ENCODE assay signal across 9 mouse cellular contexts in the genomic region with DNA sequence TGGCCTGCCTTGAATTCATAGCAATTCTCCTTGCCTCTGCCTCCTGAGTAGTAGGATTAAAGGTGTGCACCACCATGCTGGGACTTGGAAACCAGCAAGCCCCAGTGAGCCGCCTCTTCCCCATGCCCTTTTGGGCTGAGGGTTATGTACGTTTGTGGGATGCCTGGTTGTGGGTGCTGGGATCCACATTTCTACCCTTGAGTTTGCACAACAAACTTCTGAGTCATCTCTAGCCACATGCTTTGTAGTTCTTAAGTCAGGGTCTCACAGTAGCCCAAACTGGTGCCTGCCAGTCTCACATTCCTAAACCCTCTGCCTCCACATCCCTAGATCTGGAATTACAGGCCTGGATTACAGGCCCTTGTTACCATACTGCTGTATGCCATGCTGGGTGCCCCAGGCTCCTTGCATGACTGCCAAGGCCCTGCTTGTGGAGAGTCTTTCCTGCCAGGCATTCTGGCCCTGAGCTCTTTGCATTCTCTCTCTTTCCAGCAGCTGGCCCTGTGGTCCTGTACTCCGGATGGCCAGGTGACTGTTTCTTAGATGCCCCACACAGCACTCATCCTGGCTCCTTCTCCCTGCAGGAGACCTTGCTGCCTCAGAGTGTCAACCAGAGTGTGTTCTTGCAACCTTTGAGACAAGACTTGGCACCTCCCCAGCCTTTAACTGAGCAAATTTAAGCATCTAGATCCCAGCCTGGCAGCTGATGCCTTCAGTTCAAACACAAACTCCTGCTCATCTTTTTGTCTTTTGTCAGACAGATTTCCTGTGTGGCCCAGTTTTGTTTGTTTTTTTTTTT. TPM values are rescaled to one million over a fixed set of nuclear protein-coding genes. Genes with fewer than 3 reads are reported as not detected.
DNase-seq lines count a peak whose midpoint lies in the region; ATAC-seq and TF ChIP-seq lines count a peak whose summit lies in the region.
"Had no signal": no experiment of that assay in that cellular context is flagged by ENCODE, and none has a peak within 500 bp of the region (broad histone marks: within the 10 kb centered on the region; RNA-seq: fewer than 3 reads in every experiment).

No protein-coding gene starts in this region.

- peaks cover 68% of the 10 kb centered on the region for H3K79me2 ChIP-seq in macrophage (ENCODE audit: inconsistent target)

- DNase-seq in heart, postnatal 25 days (ENCODE audit: low spot score): no peak
- no peak for DNase-seq in spleen, adult 2 months (ENCODE audit: low read depth in 1 of 2, low spot score in 2 of 2)
- DNase-seq in spleen, postnatal 10 days (ENCODE audit: low spot score in 2 of 2): no peak
- DNase-seq in cerebellum, adult 11-12 months: peak; percentile 72
- DNase-seq in B cell, adult 2 months: no peak

- H3K36me3 ChIP-seq in heart, embryonic 14.5 days (ENCODE audit: control insufficient read depth, insufficient read depth, low read length): peaks cover 47% of the 10 kb centered on the region
- H3K36me3 ChIP-seq in spleen, adult 2 months (ENCODE audit: control insufficient read depth, insufficient read depth, low read length): peaks cover 31% of the 10 kb centered on the region
- H3K36me3 ChIP-seq in macrophage (ENCODE audit: inconsistent target): peaks cover 21% of the 10 kb centered on the region; the same call in 1 of the 2 replicates
- H3K36me3 ChIP-seq in intestine, embryonic 15.5 days: 0 out of 2 replicates have a peak, but pooled peaks cover 6% of the 10 kb centered on the region

- no peak for ATAC-seq in heart, embryonic 14.5 days (ENCODE audit: insufficient number of reproducible peaks, insufficient read depth, low FRiP score, low read depth)
- no peak for ATAC-seq in intestine, embryonic 15.5 days

- intact Hi-C loops in heart, postnatal 25 days (cut with DNase I): no loop called here

- WGBS in heart, embryonic 14.5 days: 60% methylated on average over 3 of the region's 3 CpGs
- 71% methylated on average over 3 of the region's 3 CpGs for WGBS in spleen, adult 2 months
- WGBS in macrophage (ENCODE audit: missing documents): 35% methylated on average over 3 of the region's 3 CpGs
- 81% methylated on average over 3 of the region's 3 CpGs for WGBS in intestine, embryonic 15.5 days

- peak overlapping the region; percentile 27 for H3K9ac ChIP-seq in heart, embryonic 14.5 days (ENCODE audit: low read length)
- H3K9ac ChIP-seq in intestine, embryonic 15.5 days: no peak overlapping the region

- no peaks in the 10 kb centered on the region for H3K9me3 ChIP-seq in heart, embryonic 14.5 days (ENCODE audit: control insufficient read depth, low read length)
- H3K9me3 ChIP-seq in intestine, embryonic 15.5 days: no peaks in the 10 kb centered on the region

- H3K4me1 ChIP-seq in heart, embryonic 14.5 days (ENCODE audit: control insufficient read depth in 2 of 2, insufficient read depth in 2 of 2, low read length in 2 of 2): peaks cover 19 to 26% of the 10 kb centered on the region in 2 experiments
- peaks cover 11% of the 10 kb centered on the region; the same call in 1 of the 2 replicates for H3K4me1 ChIP-seq in spleen, adult 2 months (ENCODE audit: control insufficient read depth, insufficient read depth, insufficient read length)
- 0 out of 2 replicates have a peak, but pooled peaks cover 6% of the 10 kb centered on the region for H3K4me1 ChIP-seq in intestine, embryonic 15.5 days (replicated peaks)

- no peak for TF ChIP-seq CTCF in spleen, adult 2 months (IDR thresholded peaks at IDR 0.05; ENCODE audit: extremely low read depth, insufficient read depth, insufficient read length, insufficient replicate concordance)

- no peak overlapping the region for H3K4me3 ChIP-seq in heart, embryonic 14.5 days (ENCODE audit: control insufficient read depth in 1 of 2, insufficient read depth in 1 of 2, low read depth in 1 of 2, low read length in 2 of 2)
- no peak overlapping the region for H3K4me3 ChIP-seq in spleen, adult 2 months (ENCODE audit: extremely low read depth, insufficient read depth, insufficient read length)
- no peak overlapping the region for H3K4me3 ChIP-seq in macrophage (ENCODE audit: inconsistent target)
- H3K4me3 ChIP-seq in intestine, embryonic 15.5 days (replicated peaks): no peak overlapping the region
- H3K4me3 ChIP-seq: erythroblast, embryonic 14.5 days had no signal

- H3K27me3 ChIP-seq in heart, embryonic 14.5 days (ENCODE audit: control insufficient read depth, insufficient read depth, low read length): no peaks in the 10 kb centered on the region
- no peaks in the 10 kb centered on the region for H3K27me3 ChIP-seq in spleen, adult 2 months (ENCODE audit: control insufficient read depth, insufficient read depth, low read length)
- no peaks in the 10 kb centered on the region for H3K27me3 ChIP-seq in intestine, embryonic 15.5 days (replicated peaks)

- peak overlapping the region; percentile 84 to 89 for H3K27ac ChIP-seq in heart, embryonic 14.5 days (replicated peaks in 1 of 2; ENCODE audit: control insufficient read depth in 1 of 2, insufficient read depth in 1 of 2, low read depth in 2 of 2, low read length in 2 of 2)
- H3K27ac ChIP-seq in spleen, adult 2 months (ENCODE audit: insufficient read depth, low read length): peak overlapping the region; percentile 55; the same call in 1 of the 2 replicates
- peak overlapping the region; percentile 82 for H3K27ac ChIP-seq in macrophage
- H3K27ac ChIP-seq in intestine, embryonic 15.5 days: no peak overlapping the region

- peak overlapping the region; percentile 27 for H3K4me2 ChIP-seq in heart, embryonic 14.5 days (ENCODE audit: low read length)
- H3K4me2 ChIP-seq in intestine, embryonic 15.5 days (replicated peaks): no peak overlapping the region

- TF ChIP-seq POLR2A in spleen, adult 2 months (IDR thresholded peaks at IDR 0.05; ENCODE audit: low read depth, low read length): no peak

RNA-seq across cellular contexts. Expression of a gene that starts 39.3 kb away (rescaled TPM):
- 57.1 and 58.2 TPM in 2 replicates for polyA plus RNA-seq in heart, embryonic 14.5 days (2014; fragmentation: Nextera tagmentation; extraction: Ambion mirVana)
- 10 to 100 TPM; 66.2 to 74.4 TPM for total RNA-seq in heart, postnatal 25 days (2021)
- 223 and 245 TPM in 2 replicates for polyA plus RNA-seq in spleen, adult 2 months (2012; rRNA removed)
- 100 to 1,000 TPM; 187 to 515 (median 394) TPM for total RNA-seq in macrophage (2018; cell fraction: chromatin; rRNA removed)
- 100 to 1,000 TPM in 21 of 26 experiments, 10 to 100 TPM in 5; 84.7 to 144 (median 113) TPM for total RNA-seq in macrophage (2018; cell fraction: cytosol; rRNA removed)
- total RNA-seq in macrophage (2018; cell fraction: nucleus; rRNA removed): 100 to 1,000 TPM; 106 to 277 (median 208) TPM
- 101 to 145 TPM (median 112 TPM) in 3 replicates for polyA plus RNA-seq in macrophage (2018)
- polyA plus RNA-seq in intestine, embryonic 15.5 days (2015; fragmentation: Nextera tagmentation; extraction: Ambion mirVana): 70.6 and 75.7 TPM in 2 replicates

RNA-seq across cellular contexts. Expression of a gene that starts 46.1 kb away (rescaled TPM):
- 77.5 and 81.4 TPM in 2 replicates for polyA plus RNA-seq in heart, embryonic 14.5 days (2014; fragmentation: Nextera tagmentation; extraction: Ambion mirVana)
- 10 to 100 TPM; 45.3 to 45.4 TPM for total RNA-seq in heart, postnatal 25 days (2021)
- polyA plus RNA-seq in spleen, adult 2 months (2012; rRNA removed): 10.5 and 13.5 TPM in 2 replicates
- 10 to 100 TPM in 1 of 26 experiments, 1 to 10 TPM in 24, under 1 TPM in 1; 0.76 to 10.5 (median 3.7) TPM for total RNA-seq in macrophage (2018; cell fraction: chromatin; rRNA removed)
- 10 to 100 TPM in 21 of 26 experiments, 1 to 10 TPM in 5; 5.6 to 15.4 (median 11.2) TPM for total RNA-seq in macrophage (2018; cell fraction: cytosol; rRNA removed)
- 10 to 100 TPM in 5 of 26 experiments, 1 to 10 TPM in 21; 3.3 to 13.1 (median 7.4) TPM for total RNA-seq in macrophage (2018; cell fraction: nucleus; rRNA removed)
- 5.5 to 16.0 TPM (median 11.8 TPM) in 3 replicates for polyA plus RNA-seq in macrophage (2018)
- polyA plus RNA-seq in intestine, embryonic 15.5 days (2015; fragmentation: Nextera tagmentation; extraction: Ambion mirVana): 77.7 and 84.5 TPM in 2 replicates

RNA-seq across cellular contexts. Expression of a gene that starts 52.3 kb away (rescaled TPM):
- polyA plus RNA-seq in heart, embryonic 14.5 days (2014; fragmentation: Nextera tagmentation; extraction: Ambion mirVana): 22.7 and 24.3 TPM in 2 replicates
- 10 to 100 TPM in 1 of 2 experiments, 1 to 10 TPM in 1; 7.1 to 10.0 TPM for total RNA-seq in heart, postnatal 25 days (2021)
- polyA plus RNA-seq in spleen, adult 2 months (2012; rRNA removed): 38.7 and 63.6 TPM in 2 replicates
- total RNA-seq in macrophage (2018; cell fraction: chromatin; rRNA removed): 10 to 100 TPM; 12.0 to 53.9 (median 28.6) TPM
- 1 to 10 TPM; 2.9 to 7.9 (median 6.6) TPM for total RNA-seq in macrophage (2018; cell fraction: cytosol; rRNA removed)
- 10 to 100 TPM in 23 of 26 experiments, 1 to 10 TPM in 3; 5.9 to 31.4 (median 17.0) TPM for total RNA-seq in macrophage (2018; cell fraction: nucleus; rRNA removed)
- polyA plus RNA-seq in macrophage (2018): 6.1 to 12.6 TPM (median 9.4 TPM) in 3 replicates
- 57.0 and 60.5 TPM in 2 replicates for polyA plus RNA-seq in intestine, embryonic 15.5 days (2015; fragmentation: Nextera tagmentation; extraction: Ambion mirVana)
